Mouse (Mus musculus) forebrain, embryonic 14.5 days (tissue): ENCODE measurements at regions not wholly inside any gene's neighbourhood (a gene's known extent, or its start where the extent isn't known, plus 50 kb on each side); places are given as distances from the start of the nearest gene placed in this dataset.
"Not testable (repeated sequence)": the region's sequence is repeated elsewhere in the genome, so short reads cannot be mapped to it uniquely, and the experiment has no call there.

Experiments
- ATAC-seq: fragments of 200-750 bp; cut with Nextera tagmentation; 2 replicates; pipeline ENCODE4 v1.8.0; 2017; ENCODE audit warnings: mild to moderate bottlenecking, moderate library complexity
- DNase-seq: peaks from one replicate; pipeline ENCODE4 v3.0.0-alpha.2; 2015; ENCODE audit warnings: low spot score
- H3K27ac ChIP-seq: fragments of 300-500 bp; sonication (generic); 2 replicates; pipeline ENCODE4 v1.5.1; 2014; ENCODE audit warnings: low read depth, mild to moderate bottlenecking, control low read depth, low read length, moderate library complexity
- H3K27me3 ChIP-seq: fragments of 300-500 bp; sonication (generic); replicated peaks from 2 replicates; pipeline ENCODE4 v1.6.1; 2014; ENCODE audit warnings: low read length, control low read depth, mixed read lengths; ENCODE audit not compliant: control insufficient read depth, insufficient read depth
- H3K36me3 ChIP-seq: fragments of 300-500 bp; sonication (generic); 2 replicates; pipeline ENCODE4 v1.6.1; 2014; ENCODE audit warnings: low read length, control low read depth; ENCODE audit not compliant: control insufficient read depth, insufficient read depth
- H3K4me1 ChIP-seq: fragments of 300-500 bp; sonication (generic); 2 replicates; pipeline ENCODE4 v1.6.1; 2014; ENCODE audit warnings: antibody characterized with exemption, low read length, control low read depth; ENCODE audit not compliant: control insufficient read depth, insufficient read depth
- H3K4me2 ChIP-seq: fragments of 300-500 bp; sonication (generic); 2 replicates; pipeline ENCODE4 v1.6.1; 2014; ENCODE audit warnings: mild to moderate bottlenecking, control low read depth, low read length
- H3K4me3 ChIP-seq: fragments of 300-500 bp; sonication (generic); 2 replicates; pipeline ENCODE4 v1.5.1; 2014; ENCODE audit warnings: low read depth, low read length, control low read depth
- H3K9ac ChIP-seq: fragments of 300-500 bp; sonication (generic); 2 replicates; pipeline ENCODE4 v1.6.1; 2014; ENCODE audit warnings: mild to moderate bottlenecking, low read length, control low read depth, moderate library complexity
- H3K9me3 ChIP-seq: fragments of 300-500 bp; sonication (generic); replicated peaks from 2 replicates; pipeline ENCODE4 v1.6.1; 2016; ENCODE audit warnings: low read length, control low read depth, mixed read lengths; ENCODE audit not compliant: control insufficient read depth
- WGBS: fragments of 180-500 bp; shearing (Covaris S2); extraction: QIAGEN DNeasy Blood & Tissue Kit; methylation state at CpG from one replicate; pipeline ENCODE4 v1.1.7; 2014; 5-methylcytosine and 5-hydroxymethylcytosine counted together

DNA sequence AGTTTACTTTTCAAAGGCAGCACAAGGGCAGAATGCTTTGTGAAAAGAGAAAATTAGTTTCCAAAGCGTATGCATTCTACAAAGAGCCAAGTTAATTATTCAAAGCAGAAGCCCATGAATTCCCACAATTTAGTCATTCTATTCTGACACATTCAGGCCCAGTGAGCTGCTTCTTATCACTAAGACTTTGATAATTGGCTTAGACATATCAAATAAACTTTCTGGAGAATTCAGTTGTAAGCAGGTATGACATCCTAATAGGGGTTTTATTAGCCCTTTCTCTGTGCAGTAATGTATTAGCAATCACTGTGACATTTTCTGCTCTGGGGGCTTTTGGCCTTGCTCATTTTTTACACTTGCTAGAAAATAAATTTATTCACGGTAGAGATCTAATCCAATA is 161.9 kb upstream of the Gm10306 start:
- Histone ChIP-seq H3K27ac (no peak overlapping the region), H3K27me3 (no peaks in the 10 kb centered on the region)
- ATAC-seq: no peak

DNA sequence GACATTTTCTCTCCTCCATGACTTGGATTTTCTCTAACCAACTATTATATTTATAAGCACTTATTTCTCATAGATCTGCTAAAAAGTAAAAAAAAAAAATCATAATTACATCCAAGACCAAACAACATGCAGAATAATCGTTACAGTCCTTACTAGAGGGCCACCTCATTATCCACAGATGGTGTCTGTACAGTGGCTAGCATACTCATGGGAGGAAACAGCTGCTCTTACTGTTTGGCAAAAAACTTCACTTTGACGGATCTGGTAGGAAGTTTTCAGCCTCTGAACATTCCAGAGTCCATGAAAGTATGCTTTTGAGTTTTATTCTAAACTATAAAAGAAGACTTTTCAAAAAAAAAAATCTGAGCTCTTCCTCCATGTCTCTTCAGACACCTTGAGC is 159.1 kb upstream of the Gm10306 start:
- DNase-seq (no peak), ATAC-seq (no peak)
- Histone ChIP-seq H3K4me2 (no peak overlapping the region), H3K9me3 (no peaks in the 10 kb centered on the region), H3K9ac (no peak overlapping the region), H3K36me3 (no peaks in the 10 kb centered on the region), H3K4me1 (no peaks in the 10 kb centered on the region), H3K4me3 (no peak overlapping the region), H3K27me3 (no peaks in the 10 kb centered on the region), H3K27ac (no peak overlapping the region)
- 76% methylated on average over 2 of the region's 2 CpGs for WGBS

More for the DNA sequence above, 161.9 kb upstream of the Gm10306 start:
- 17% methylated on average over 2 of the region's 2 CpGs for WGBS
- H3K4me1 ChIP-seq: no peaks in the 10 kb centered on the region
- DNase-seq: no peak
- no peaks in the 10 kb centered on the region for H3K9me3 ChIP-seq
- H3K9ac ChIP-seq: no peak overlapping the region
- H3K4me2 ChIP-seq: no peak overlapping the region
- H3K36me3 ChIP-seq: no peaks in the 10 kb centered on the region
- H3K4me3 ChIP-seq: no peak overlapping the region

DNA sequence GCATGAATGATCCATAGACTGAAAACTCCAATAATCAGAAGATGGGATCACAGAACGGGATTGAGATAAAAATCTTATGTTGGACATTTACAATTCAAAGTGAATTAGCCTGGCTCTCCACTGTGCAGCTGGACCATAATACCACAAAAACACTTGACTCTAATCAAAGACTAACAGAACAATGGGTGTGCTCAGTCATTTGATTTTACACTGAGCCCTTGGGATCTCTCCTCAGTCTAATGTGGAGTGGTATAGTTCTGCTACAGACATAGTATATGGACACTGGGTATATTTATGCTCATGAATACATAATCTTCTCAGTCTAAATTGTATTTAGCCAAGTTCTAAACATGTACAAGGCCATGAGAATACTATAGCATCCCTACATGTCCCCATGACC is 149.4 kb upstream of the Gm10306 start:
- WGBS: 58% methylated on average over 1 of the region's 1 CpGs
- Histone ChIP-seq H3K4me3 (no peak overlapping the region), H3K27ac (no peak overlapping the region), H3K9me3 (no peaks in the 10 kb centered on the region), H3K36me3 (no peaks in the 10 kb centered on the region), H3K4me1 (no peaks in the 10 kb centered on the region), H3K4me2 (no peak overlapping the region), H3K9ac (no peak overlapping the region), H3K27me3 (no peaks in the 10 kb centered on the region)
- ATAC-seq: peak; percentile 20; the same call in 1 of the 2 replicates
- no peak for DNase-seq

DNA sequence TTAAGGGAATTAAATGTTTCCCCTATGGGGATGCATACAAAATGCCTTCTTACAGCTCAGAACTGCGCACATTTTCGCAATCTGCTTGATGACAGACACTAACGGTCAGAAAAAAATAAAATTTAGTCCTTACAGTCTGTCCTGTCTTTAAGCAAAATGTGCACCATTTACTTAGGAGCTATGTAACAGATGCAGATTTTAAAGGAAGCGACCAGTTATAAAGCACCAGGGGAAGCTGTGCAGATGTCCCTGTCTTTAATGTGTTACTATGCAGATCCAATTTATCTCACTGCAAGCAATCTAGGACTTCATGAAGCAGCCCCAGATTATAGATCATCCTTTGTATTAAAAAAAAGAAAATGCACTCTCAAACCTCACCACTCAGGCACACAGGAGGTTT is 148.8 kb upstream of the Gm10306 start:
- no peaks in the 10 kb centered on the region for H3K27me3 ChIP-seq
- WGBS: 91% methylated on average over 4 of the region's 4 CpGs
- H3K4me2 ChIP-seq: no peak overlapping the region
- H3K4me3 ChIP-seq: no peak overlapping the region
- H3K9ac ChIP-seq: no peak overlapping the region
- H3K27ac ChIP-seq: no peak overlapping the region
- DNase-seq: no peak
- H3K9me3 ChIP-seq: no peaks in the 10 kb centered on the region
- ATAC-seq: no peak
- no peaks in the 10 kb centered on the region for H3K36me3 ChIP-seq
- no peaks in the 10 kb centered on the region for H3K4me1 ChIP-seq

DNA sequence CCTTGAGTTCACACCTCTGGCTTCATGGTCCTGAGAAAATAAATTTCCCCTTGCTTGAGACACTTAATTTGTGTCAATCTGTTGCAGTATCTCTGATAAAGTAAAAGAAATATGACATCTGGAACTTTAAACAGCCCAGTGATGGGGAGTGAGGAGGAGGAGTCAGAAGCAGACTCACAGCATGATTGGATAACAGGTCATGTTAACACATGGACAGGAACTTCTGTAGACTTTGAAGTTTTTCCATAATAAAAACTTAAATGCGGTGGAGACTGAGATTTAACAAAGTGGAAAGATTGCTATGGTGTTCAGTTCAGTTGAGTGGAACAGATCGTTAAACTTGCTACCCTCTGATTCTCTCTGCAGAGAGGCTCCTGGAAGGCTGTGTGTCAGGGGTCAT is 143.7 kb upstream of the Gm10306 start:
- no peak overlapping the region for H3K4me2 ChIP-seq
- DNase-seq (no peak), ATAC-seq (no peak)
- H3K4me3 ChIP-seq: no peak overlapping the region
- H3K36me3 ChIP-seq: no peaks in the 10 kb centered on the region
- H3K4me1 ChIP-seq: no peaks in the 10 kb centered on the region
- no peaks in the 10 kb centered on the region for H3K9me3 ChIP-seq
- no peak overlapping the region for H3K27ac ChIP-seq
- H3K27me3 ChIP-seq: no peaks in the 10 kb centered on the region
- WGBS: 60% methylated on average over 2 of the region's 2 CpGs
- H3K9ac ChIP-seq: no peak overlapping the region

DNA sequence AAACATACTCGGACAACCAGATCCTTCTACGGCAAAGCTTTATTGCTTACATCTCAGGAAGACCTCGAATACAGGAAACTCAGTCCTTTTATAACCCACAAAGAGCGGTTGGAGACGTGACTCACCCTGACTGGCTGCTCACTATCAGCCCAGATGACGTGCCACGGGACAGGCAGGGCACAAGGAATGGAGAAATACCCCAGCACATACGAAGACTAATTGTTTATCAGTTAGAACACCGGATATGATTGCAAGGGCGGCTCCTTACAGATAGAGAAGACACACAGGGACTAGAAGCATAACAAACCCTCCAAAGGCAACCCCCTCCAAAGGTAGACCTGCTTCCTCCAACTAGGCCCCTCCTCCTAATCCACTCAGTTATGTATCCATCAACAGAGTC is 130.8 kb upstream of the Gm10306 start:
- not testable (repeated sequence) for H3K9me3 ChIP-seq, H3K36me3 ChIP-seq, H3K4me3 ChIP-seq, H3K9ac ChIP-seq, ATAC-seq, H3K27me3 ChIP-seq, H3K4me2 ChIP-seq, DNase-seq, H3K27ac ChIP-seq, H3K4me1 ChIP-seq
- WGBS: 90% methylated on average over 8 of the region's 10 CpGs

DNA sequence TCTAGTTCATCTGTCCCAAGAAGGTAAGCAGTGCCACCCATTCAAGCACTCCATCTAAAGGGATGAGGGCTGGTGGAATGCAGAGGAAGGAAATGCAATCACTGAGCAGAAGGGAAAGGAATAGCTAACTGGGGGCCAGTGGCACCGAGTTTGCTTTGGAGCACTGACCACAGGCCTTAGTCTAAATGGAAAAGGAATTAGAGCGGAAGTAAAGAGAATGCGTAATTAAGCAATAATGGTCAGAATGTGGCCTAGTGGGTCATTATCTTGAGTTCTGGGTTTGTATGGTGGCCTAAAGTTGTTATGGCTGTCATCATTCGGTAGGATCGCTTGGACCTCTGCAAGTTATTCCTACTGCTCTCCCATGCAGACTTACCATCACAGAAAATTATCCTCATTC is 128.8 kb upstream of the Gm10306 start:
- ATAC-seq (no peak), DNase-seq (no peak)
- WGBS: 90% methylated on average over 5 of the region's 5 CpGs
- Histone ChIP-seq H3K9me3 (no peaks in the 10 kb centered on the region; the same call in 1 of the 2 replicates), H3K27ac (no peak overlapping the region), H3K4me2 (no peak overlapping the region), H3K4me3 (no peak overlapping the region), H3K9ac (no peak overlapping the region), H3K36me3 (no peaks in the 10 kb centered on the region), H3K27me3 (no peaks in the 10 kb centered on the region), H3K4me1 (no peaks in the 10 kb centered on the region)

DNA sequence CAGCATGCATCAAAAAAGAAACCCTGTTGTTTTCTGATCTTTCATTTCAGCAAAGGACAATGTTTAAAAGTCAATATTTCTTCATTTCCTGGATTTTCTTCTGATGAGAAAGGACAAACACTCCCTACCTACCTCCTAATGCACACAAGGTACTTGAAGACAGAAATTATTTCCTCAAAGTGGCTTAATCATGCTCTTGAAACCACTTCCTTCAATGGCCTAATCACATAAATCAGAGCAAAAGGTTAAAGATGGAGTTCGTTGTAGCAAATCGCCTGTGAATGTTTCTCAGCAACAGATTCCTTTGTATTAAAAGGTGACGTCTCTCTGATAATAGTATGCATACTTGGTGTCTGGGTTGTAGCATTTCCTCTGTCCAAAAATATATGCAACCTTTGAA is 124.3 kb upstream of the Gm10306 start:
- ATAC-seq (no peak), DNase-seq (no peak)
- Histone ChIP-seq H3K27me3 (no peaks in the 10 kb centered on the region), H3K9me3 (no peaks in the 10 kb centered on the region; the same call in 1 of the 2 replicates), H3K4me3 (no peak overlapping the region), H3K27ac (no peak overlapping the region), H3K9ac (no peak overlapping the region), H3K4me2 (no peak overlapping the region), H3K4me1 (no peaks in the 10 kb centered on the region), H3K36me3 (no peaks in the 10 kb centered on the region)
- 87% methylated on average over 3 of the region's 3 CpGs for WGBS

DNA sequence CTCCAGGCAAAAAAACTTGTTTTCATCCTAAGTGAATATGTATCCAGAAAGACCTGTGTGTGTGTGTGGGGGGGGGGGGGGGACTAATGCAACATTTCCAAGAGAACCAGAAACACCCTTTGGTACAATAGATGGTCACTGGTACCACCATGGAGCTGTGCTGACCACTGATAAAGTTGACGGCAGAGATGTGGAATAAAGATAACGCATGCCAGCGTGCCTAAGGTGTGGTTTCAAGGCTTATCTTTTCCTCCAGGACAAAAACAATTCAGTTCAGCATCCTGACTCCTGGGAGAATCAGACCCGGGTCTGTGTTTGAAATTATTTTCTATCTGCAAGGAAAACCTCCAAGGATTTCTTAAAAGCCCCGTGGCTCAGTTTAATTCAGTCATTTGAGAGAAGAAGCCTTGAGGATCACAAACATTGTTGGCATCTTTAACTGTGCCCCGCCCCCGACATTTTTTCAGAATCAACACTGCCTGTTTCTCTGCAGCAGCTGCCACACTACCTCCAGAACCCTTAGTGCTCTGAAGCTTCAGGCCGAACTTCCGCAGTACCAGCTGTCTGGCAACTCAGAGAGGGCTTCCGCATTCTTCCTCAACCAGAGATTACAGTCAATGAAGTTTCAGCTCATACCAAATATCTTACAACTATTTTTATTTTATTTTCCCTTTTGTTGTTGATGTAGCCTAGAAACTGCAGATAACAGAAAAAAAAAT is 118.5 kb upstream of the Gm10306 start:
- H3K27ac ChIP-seq: no peak overlapping the region
- H3K4me1 ChIP-seq: no peaks in the 10 kb centered on the region
- WGBS: 81% methylated on average over 10 of the region's 10 CpGs
- ATAC-seq: no peak
- H3K9me3 ChIP-seq: no peaks in the 10 kb centered on the region
- no peak overlapping the region for H3K4me3 ChIP-seq
- no peaks in the 10 kb centered on the region for H3K27me3 ChIP-seq
- no peak for DNase-seq
- no peak overlapping the region for H3K4me2 ChIP-seq
- no peaks in the 10 kb centered on the region for H3K36me3 ChIP-seq
- H3K9ac ChIP-seq: no peak overlapping the region
